Mouse (Mus musculus) cortical plate, adult 2 months (tissue): ENCODE data around the gene Siah1a. TPM values are rescaled to one million over a fixed set of nuclear protein-coding genes. Genes with fewer than 3 reads are reported as not detected.
A peak's percentile ranks its signal among the peaks of the same experiment; 100 is the strongest.

Experiments
- H3K27ac ChIP-seq: fragments of 200-500 bp; 2 replicates; pipeline ENCODE4 v1.5.1; 2012; ENCODE audit warnings: low read length, control low read depth, inconsistent platforms; ENCODE audit not compliant: insufficient read depth
- H3K4me1 ChIP-seq: fragments of 200-500 bp; 2 replicates; pipeline ENCODE4 v1.6.1; 2011; ENCODE audit warnings: low read length; ENCODE audit not compliant: control insufficient read depth, insufficient read depth
- H3K4me3 ChIP-seq: fragments of 200-500 bp; 2 replicates; pipeline ENCODE4 v1.5.1; 2011; ENCODE audit warnings: mild to moderate bottlenecking, low read length, control low read depth; ENCODE audit not compliant: insufficient read depth
- CTCF ChIP-seq: fragments of 200-500 bp; IDR thresholded peaks from 2 replicates; pipeline ENCODE4 v1.5.1; 2011; ENCODE audit warnings: mild to moderate bottlenecking, control low read depth, low read length; ENCODE audit not compliant: insufficient read depth; ENCODE audit errors: extremely low read depth
- POLR2A ChIP-seq: fragments of 200-500 bp; IDR thresholded peaks from 2 replicates; pipeline ENCODE4 v1.6.1; 2011; ENCODE audit warnings: mild to moderate bottlenecking, low read length, control low read depth; ENCODE audit not compliant: insufficient read depth; ENCODE audit errors: extremely low read depth
- polyA plus RNA-seq: library from polyadenylated mRNA; depleted of rRNA; stranded (reverse); fragments of >200 nt; gene quantifications from 2 replicates; pipeline ENCODE4 v1.2.3, GENCODE M21; 2012

Gene Siah1a
- polyA plus RNA-seq, 1 experiment = 32.1 TPM

DNA sequence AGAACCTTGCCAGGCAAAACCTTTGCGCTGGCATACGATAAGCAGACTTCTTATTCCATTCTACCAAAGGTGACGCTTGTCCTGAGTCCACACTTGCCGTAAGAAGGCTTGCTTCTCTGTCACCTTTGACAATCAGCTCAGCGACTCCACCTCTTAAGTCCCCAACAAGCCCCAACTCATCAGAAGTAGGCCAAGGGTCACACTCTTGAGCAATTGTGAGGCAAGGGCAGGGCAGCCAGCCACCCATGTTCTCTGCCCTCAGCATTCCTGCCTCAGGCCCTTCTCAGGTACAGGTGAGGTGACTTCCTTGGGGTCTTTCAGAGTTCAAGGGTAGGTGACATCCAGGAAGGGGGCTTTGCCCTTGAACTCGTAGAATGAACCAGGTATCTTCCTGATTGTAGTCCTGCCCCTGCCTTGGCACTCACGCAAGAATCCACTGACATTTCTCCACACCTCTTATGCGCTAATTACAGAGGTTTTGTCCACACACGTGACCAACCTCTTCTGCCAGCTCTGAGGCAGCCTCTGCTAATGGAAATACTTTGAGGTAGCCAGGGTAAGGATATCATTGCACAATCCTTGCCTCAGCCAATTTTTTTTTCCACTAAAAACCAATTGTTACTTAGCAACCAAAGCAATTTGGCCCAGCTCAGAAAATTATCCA lies 20.9 kb upstream of the Siah1a start:
- Histone ChIP-seq H3K4me1 (peaks cover 4% of the 10 kb centered on the region), H3K27ac (no peak overlapping the region), H3K4me3 (no peak overlapping the region)
- TF ChIP-seq CTCF (no peak), POLR2A (no peak)

DNA sequence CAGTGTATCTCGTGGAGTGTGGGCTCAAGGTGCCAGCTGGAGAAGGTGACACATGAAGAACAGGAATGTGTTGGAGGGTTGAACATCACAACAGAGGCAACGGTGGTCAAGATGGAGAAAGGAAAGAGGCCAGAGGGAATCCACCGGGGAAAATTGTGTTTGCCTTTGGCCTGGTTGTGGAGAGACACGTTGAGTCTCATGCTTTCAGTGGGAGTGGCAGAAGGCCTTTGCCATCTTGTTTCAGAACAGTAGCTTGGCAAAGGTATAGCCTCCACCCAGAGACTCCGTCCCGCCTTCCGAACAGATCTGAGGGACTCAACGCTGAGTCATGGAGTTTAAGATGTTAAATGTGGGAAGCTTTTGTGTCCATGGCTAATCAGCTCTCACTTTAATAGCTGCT lies 19.9 kb upstream of the Siah1a start:
- no peak for TF ChIP-seq POLR2A
- no peak for TF ChIP-seq CTCF
- peaks cover 4% of the 10 kb centered on the region for H3K4me1 ChIP-seq
- no peak overlapping the region for H3K27ac ChIP-seq
- H3K4me3 ChIP-seq = no peak overlapping the region

DNA sequence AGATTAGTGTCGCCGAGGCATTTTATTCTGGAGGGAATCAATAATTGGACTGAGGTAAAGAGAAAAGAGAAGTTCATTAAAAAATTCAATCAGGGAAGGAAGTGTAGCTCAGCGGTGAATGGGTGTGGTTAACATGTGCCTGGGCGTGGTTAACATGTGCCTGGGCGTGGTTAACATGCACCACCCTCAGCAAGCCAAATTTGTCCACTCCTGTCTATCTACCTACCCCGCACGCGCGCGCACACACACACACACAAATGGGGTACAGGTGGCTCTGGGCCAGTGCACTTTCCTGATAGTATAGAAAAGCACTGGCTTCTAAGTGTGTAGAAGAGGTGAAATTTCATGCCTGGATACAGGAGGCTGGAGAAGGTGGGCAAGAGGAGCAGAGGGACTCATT lies 19.4 kb upstream of the Siah1a start:
- TF ChIP-seq POLR2A (no peak), CTCF (no peak)
- Histone ChIP-seq H3K27ac (no peak overlapping the region), H3K4me1 (peaks cover 4% of the 10 kb centered on the region), H3K4me3 (no peak overlapping the region)

DNA sequence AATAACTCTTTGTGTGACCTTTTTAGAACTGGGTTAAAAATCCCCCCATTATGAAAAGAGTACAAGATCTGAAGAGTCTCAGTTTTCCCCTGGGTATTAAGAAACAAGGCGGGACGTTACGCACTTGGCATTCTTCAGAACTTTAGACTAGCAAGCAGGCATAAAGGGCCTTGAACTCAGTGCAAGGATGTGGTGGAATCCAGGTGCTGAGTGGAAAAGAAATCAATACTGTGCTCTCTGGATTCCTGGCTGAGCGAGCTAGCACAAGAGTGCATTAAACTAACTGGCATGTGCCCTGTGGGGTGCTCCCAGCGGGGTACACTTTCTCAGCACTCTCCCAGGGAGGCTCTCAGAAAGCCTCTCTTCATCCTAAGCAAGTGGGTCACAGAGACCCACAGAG lies 17.1 kb upstream of the Siah1a start:
- H3K4me1 ChIP-seq = peaks cover 2% of the 10 kb centered on the region; the same call in 1 of the 2 replicates
- H3K4me3 ChIP-seq = no peak overlapping the region
- TF ChIP-seq CTCF = no peak
- TF ChIP-seq POLR2A = no peak
- no peak overlapping the region for H3K27ac ChIP-seq

DNA sequence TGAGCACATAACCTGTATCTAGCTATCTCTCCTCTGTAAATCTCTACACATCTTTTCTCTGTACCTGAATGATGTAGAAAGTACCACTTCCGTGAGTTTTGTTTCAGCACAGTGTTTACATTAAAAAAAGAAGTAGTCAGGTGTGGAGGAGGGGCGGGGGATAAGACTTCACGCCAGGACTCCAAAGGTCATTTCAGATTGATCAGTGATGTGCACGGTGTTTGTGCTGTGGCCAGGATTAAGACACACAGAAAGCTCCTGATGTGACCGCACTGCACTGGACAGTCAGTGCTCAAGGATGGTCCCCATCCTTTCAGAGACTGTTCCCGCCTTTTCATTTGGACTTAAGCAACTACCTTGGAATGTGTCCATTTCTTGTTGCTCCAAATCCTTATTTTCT lies 15.0 kb upstream of the Siah1a start:
- H3K4me3 ChIP-seq = no peak overlapping the region
- peaks cover 1% of the 10 kb centered on the region; the same call in 1 of the 2 replicates for H3K4me1 ChIP-seq
- no peak overlapping the region for H3K27ac ChIP-seq
- TF ChIP-seq CTCF (no peak), POLR2A (no peak)

DNA sequence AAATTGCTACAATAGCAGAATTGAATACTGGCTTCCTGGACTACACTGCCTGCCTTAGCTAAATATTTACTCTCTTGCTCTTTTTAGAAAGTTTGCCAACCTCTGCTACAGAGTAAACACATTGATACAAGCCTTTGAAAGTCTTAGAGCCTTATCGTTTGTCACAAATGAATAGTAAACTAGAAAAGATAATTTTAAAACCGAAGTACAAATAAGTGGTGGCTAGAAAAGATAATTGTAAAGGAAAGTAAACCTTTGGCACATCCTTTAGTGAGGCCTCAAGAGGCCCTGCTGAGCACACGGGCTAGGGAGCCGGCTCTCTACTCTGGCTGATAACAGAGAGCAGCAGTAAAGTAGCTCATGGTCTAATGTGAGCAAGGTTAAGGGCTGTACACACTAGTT lies 13.4 kb upstream of the Siah1a start:
- TF ChIP-seq POLR2A (no peak), CTCF (no peak)
- Histone ChIP-seq H3K27ac (no peak overlapping the region), H3K4me3 (no peak overlapping the region), H3K4me1 (peaks cover 1% of the 10 kb centered on the region; the same call in 1 of the 2 replicates)

DNA sequence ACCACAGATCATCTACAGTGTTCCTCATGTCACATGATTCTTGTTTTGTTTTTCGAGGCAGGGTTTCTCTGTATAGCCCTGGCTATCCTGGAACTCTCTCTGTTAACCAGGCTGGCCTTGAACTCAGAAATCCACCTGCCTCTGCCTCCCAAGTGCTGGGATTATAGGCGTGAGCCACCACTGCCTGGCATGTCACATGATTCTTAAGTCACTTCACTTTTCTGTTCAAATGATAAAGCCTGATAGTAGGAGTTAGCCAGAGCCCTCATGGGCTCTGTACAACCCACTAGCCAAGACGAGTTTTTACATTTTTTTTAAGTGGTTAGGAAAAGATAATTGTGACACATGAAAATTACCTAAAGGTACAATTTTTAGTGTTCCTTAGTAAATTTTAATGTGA lies 12.9 kb upstream of the Siah1a start:
- Histone ChIP-seq H3K4me3 (no peak overlapping the region), H3K4me1 (peaks cover 1% of the 10 kb centered on the region; the same call in 1 of the 2 replicates), H3K27ac (no peak overlapping the region)
- TF ChIP-seq CTCF = no peak
- TF ChIP-seq POLR2A = no peak

DNA sequence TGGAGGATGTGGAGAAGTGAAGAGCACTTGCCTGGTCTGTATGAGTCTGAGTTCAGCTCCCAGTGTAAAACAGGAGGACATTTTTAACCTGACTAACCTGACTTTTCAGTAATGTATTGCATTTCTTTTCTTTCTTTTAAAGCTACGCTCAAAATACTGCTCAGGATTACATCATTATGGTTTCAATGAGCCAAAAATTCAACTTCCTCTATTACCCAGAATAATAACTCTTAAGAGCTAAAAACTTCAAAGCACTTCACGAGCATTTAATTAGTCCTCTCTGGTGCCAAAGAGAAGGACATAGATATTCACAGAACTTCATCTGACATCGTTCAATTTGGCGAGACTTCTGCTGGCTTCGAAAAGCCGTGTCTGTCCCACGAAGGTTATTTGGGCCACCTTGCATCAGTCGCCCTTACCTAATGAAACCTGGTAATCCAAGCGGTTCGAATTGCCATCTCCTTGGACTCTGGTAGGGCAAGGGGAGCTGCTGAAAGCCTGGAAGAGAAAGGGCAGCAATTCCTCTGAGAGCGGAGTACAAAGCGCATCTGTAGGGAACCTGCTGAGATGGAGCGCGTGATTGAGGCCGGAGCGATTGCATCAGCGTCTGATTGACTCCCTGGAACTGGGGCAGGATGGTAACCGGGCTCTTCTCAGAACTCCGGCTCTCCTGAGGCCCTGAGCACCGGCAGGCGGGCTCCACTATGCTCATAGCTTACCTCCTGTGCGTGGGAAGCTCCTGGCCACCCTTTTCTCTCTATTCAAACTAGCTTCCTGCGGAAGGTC lies 11.4 kb upstream of the Siah1a start:
- H3K4me1 ChIP-seq = peaks cover 1% of the 10 kb centered on the region; the same call in 1 of the 2 replicates
- H3K4me3 ChIP-seq = peak overlapping the region; percentile 10; the same call in 1 of the 2 replicates
- H3K27ac ChIP-seq = no peak overlapping the region
- TF ChIP-seq CTCF (no peak), POLR2A (no peak)

DNA sequence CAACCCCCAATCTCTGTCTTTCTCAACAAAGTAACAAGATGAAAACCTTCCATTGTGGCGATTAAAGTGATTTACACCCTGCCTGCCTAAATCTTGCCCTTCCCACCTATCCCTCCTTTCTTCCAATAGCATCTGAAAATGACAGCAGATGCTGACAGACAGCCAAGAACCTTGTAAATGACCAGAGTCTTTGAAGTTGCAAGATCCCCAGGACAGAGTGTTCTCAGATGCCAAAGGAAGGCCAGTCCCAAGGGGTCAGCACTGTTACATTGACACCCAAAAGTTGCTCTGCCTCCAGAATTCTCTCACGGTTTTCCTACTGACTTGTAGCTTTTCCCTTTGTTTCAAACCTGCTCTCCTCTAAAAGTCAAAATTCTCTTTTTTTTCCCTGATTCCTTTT lies 4.1 kb upstream of the Siah1a start:
- TF ChIP-seq POLR2A (no peak), CTCF (no peak)
- no peak overlapping the region for H3K4me3 ChIP-seq
- no peak overlapping the region for H3K27ac ChIP-seq
- H3K4me1 ChIP-seq = no peaks in the 10 kb centered on the region; the same call in 1 of the 2 replicates

DNA sequence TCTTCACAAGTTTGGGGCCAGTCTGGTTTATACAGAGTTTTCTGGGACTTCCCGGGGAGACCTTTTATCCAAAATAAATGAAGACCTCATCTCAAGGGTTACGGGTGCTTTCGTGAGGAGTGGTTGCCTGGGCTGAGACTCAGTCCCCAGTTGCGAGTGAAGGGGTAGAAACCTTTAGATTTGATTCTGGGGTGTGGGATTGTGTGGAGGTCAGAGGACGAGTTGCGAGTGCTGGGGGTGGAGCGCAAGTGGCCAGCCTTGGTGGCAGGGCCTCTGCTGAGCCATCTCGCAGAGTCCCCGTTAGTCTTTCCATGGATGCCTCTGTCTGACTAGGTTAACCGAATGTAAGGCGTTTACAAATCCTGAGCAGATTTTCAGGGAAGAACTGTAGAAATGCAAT lies 777 bp upstream of the Siah1a start:
- H3K27ac ChIP-seq = peak overlapping the region; percentile 77
- peaks cover 10% of the 10 kb centered on the region for H3K4me1 ChIP-seq
- peak overlapping the region; percentile 94 for H3K4me3 ChIP-seq
- no peak for TF ChIP-seq POLR2A
